Mouse (Mus musculus) liver, embryonic 15.5 days (tissue): ENCODE data around the gene Nprl3. TPM values are rescaled to one million over a fixed set of nuclear protein-coding genes. Genes with fewer than 3 reads are reported as not detected.

ENCODE experiments used
- ATAC-seq: fragments of 200-750 bp; cut with Nextera tagmentation; 2 replicates; pipeline ENCODE4 v1.8.0; 2017; ENCODE audit warnings: moderate number of reproducible peaks, mild to moderate bottlenecking, moderate library complexity; ENCODE audit not compliant: insufficient read depth
- H3K27ac ChIP-seq: fragments of 300-500 bp; sonication (generic); replicated peaks from 2 replicates; pipeline ENCODE4 v1.5.1; 2015; ENCODE audit warnings: mild to moderate bottlenecking, inconsistent platforms
- H3K27me3 ChIP-seq: fragments of 300-500 bp; sonication (generic); 2 replicates; pipeline ENCODE4 v1.6.1; 2015; ENCODE audit warnings: mild to moderate bottlenecking, inconsistent platforms
- H3K36me3 ChIP-seq: fragments of 300-500 bp; sonication (generic); replicated peaks from 2 replicates; pipeline ENCODE4 v1.6.1; 2015; ENCODE audit warnings: moderate library complexity, mild to moderate bottlenecking, inconsistent platforms
- H3K4me1 ChIP-seq: fragments of 300-500 bp; sonication (generic); replicated peaks from 2 replicates; pipeline ENCODE4 v1.6.1; 2015; ENCODE audit warnings: inconsistent platforms
- H3K4me2 ChIP-seq: fragments of 300-500 bp; sonication (generic); 2 replicates; pipeline ENCODE4 v1.6.1; 2015; ENCODE audit warnings: moderate library complexity, mild to moderate bottlenecking, inconsistent platforms
- H3K4me3 ChIP-seq: fragments of 300-500 bp; sonication (generic); replicated peaks from 2 replicates; pipeline ENCODE4 v1.5.1; 2015; ENCODE audit warnings: mild to moderate bottlenecking, inconsistent platforms
- H3K9ac ChIP-seq: fragments of 300-500 bp; sonication (generic); 2 replicates; pipeline ENCODE4 v1.6.1; 2015; ENCODE audit warnings: moderate library complexity, mild to moderate bottlenecking, inconsistent platforms
- H3K9me3 ChIP-seq: fragments of 300-500 bp; sonication (generic); replicated peaks from 2 replicates; pipeline ENCODE4 v1.6.1; 2016; ENCODE audit warnings: inconsistent platforms
- whole genome bisulfite sequencing: fragments of 180-500 bp; shearing (Covaris S2); methylation state at CpG from one replicate; pipeline ENCODE4 v1.1.7; 2015; ENCODE audit warnings: mixed read lengths; ENCODE audit not compliant: insufficient replicate concordance; 5-methylcytosine and 5-hydroxymethylcytosine counted together
- polyA plus RNA-seq: library from polyadenylated mRNA; unstranded; fragments of >200 nt; fragmentation: Nextera tagmentation; extraction: Ambion mirVana; gene quantifications from 2 replicates; pipeline ENCODE4 v1.2.1, GENCODE M21; 2015

Nprl3 gene
- polyA plus RNA-seq, 1 experiment from 2014 or later, result 28.1 TPM

DNA sequence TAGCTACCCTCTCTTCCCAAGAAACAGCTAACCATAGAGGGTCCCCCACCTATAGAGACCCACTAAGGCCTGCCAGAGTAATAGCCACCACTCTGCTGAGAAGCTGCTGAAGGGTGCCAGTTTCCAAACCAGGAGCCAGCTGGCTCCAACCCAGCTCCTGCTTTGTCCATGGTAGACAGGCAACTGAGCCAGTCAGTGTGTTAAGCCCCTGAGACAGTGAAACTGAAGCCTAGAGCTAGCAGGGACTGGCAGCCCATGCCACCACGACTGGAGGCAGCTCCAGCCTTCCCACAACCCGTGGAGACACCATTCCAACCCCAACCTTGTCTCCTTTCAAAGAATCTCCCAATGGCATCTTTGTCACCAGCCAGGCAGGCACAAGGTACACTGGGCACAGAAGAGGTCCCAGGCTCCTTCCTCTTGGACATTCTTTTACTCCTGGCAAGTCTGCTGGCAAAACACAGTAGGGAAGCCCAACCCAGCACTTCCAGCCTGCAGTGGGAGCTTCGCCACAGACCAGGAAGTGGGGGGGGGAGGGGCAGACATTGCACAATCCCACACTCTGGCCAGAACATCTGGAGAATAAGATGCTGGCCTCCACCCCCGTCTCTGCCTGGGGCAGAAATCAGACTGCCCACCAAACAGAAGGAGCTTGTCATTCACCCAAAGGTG lies 42.9 kb downstream of the Nprl3 start:
- Histone ChIP-seq H3K9me3 (no peaks in the 10 kb centered on the region), H3K36me3 (peaks cover 10% of the 10 kb centered on the region), H3K27me3 (peaks cover 64% of the 10 kb centered on the region), H3K4me3 (no peak overlapping the region), H3K9ac (no peak overlapping the region), H3K27ac (peak overlapping the region; percentile 60), H3K4me2 (0 out of 2 replicates have a peak overlapping the region, but pooled peaks have one; percentile 9), H3K4me1 (peaks cover 69% of the 10 kb centered on the region)
- ATAC-seq, result no peak
- 7% methylated on average over 4 of the region's 4 CpGs for WGBS

DNA sequence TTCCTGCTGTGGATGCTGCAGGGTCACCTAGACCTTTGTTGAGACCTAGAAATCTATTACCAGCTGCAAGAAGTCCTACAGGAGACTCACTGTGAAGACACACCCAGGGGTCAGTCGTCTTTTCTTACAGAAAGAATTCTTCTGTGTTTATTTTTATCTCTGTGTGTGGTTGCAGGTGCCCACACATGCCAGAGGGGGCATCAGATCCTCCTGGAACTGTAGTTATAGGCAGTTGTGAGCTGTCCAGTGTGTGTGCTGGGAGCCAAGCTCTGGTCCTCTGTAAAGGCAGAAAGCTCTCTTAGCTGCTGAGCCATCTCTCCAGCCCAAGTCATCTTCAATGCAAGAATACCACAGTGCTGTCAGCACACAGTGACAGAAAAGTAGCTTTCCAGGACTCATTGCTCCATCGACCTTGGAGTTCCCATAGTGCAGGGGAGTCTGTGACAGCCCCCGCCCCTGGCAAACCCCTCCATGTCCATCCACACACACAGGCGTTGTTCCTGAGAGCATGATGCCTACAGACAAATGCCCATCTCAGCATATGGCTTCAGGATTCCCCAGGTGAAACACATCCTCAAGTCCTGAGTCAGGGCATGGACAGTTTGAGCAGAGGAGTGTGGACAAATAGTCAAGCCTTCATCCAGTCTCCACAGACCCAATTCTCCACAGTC lies 44.1 kb downstream of the Nprl3 start:
- H3K4me3 ChIP-seq, result no peak overlapping the region
- WGBS, result 50% methylated on average over 4 of the region's 4 CpGs
- ATAC-seq, result no peak
- no peaks in the 10 kb centered on the region for H3K36me3 ChIP-seq
- H3K27me3 ChIP-seq, result peaks cover 76% of the 10 kb centered on the region
- H3K9me3 ChIP-seq, result no peaks in the 10 kb centered on the region
- no peak overlapping the region for H3K9ac ChIP-seq
- no peak overlapping the region for H3K4me2 ChIP-seq
- peaks cover 65% of the 10 kb centered on the region for H3K4me1 ChIP-seq
- H3K27ac ChIP-seq, result no peak overlapping the region

- peak overlapping the region; percentile 57; the same call in 1 of the 2 replicates for H3K9ac ChIP-seq
- H3K27me3 ChIP-seq, result peaks cover 84% of the 10 kb centered on the region
- H3K36me3 ChIP-seq, result no peaks in the 10 kb centered on the region
- no peak for ATAC-seq
- H3K4me2 ChIP-seq, result peak overlapping the region; percentile 73
- peaks cover 58% of the 10 kb centered on the region for H3K4me1 ChIP-seq
- peak overlapping the region; percentile 61 for H3K4me3 ChIP-seq
- no peak overlapping the region for H3K27ac ChIP-seq
- WGBS, result 10% methylated on average over 21 of the region's 21 CpGs
- no peaks in the 10 kb centered on the region for H3K9me3 ChIP-seq
Measured at GRCm38 (mm10) chr11:32222570-32223194, 44.8 kb downstream of the Nprl3 start.

GRCm38 (mm10) chr11:32221951-32222409 lies 45.5 kb downstream of the Nprl3 start, which contains the start of gene Rhbdf1:
Gene Rhbdf1, minus strand, starts transcription at chr11:32222300.
- peak within 1 kb of the TSS; percentile 53; the same call in 1 of the 2 replicates for H3K27ac ChIP-seq
- no peaks in the 10 kb centered on the region for H3K36me3 ChIP-seq
- peak within 1 kb of the TSS; percentile 61 for H3K4me3 ChIP-seq
- ATAC-seq, result no peak
- peak within 1 kb of the TSS; percentile 73 for H3K4me2 ChIP-seq
- WGBS, result under 1% methylated on average over 60 of the region's 72 CpGs
- H3K9ac ChIP-seq, result peak within 1 kb of the TSS; percentile 57
- peaks cover 85% of the 10 kb centered on the region for H3K27me3 ChIP-seq
- no peaks in the 10 kb centered on the region for H3K9me3 ChIP-seq
- peaks cover 56% of the 10 kb centered on the region for H3K4me1 ChIP-seq

DNA sequence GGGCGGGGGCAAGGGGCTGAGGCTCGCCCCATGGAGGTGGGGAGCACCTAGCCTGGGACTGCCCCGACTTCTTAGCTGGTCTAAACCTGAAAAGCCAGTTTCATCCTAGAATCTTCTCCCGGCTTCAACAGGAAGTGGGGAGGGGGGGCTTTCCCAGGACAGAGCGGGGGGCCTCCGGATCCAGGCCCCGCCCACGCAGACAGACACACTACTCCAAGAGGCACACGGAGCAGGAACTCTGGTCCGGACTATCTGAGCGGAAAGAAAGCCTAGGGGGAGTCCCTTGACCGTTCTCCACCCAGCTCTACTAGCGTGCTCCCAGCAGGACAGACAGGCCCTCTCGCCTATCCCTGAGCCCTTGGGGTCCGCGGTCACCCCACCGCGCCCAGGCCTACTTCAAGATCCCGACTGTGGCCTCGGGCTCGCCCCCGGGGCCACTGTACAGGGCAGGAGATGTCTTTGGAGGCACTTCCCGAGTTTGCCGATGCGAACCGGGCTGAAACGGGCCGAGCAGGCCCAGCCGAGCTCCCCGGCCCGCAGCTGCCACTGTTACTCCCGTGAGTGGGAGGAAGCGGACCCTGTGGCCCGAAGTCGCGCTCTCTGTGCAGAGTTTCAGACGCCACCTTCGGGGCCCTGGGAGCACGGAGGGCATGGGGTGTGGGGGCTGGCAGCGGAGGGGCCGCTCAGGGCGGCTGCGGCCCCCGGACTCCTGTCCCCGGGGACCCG lies 46.1 kb downstream of the Nprl3 start:
- peak overlapping the region; percentile 53; the same call in 1 of the 2 replicates for H3K27ac ChIP-seq
- peaks cover 85% of the 10 kb centered on the region for H3K27me3 ChIP-seq
- H3K4me3 ChIP-seq, result peak overlapping the region; percentile 61
- H3K4me2 ChIP-seq, result peak overlapping the region; percentile 73
- peak; percentile 13; the same call in 1 of the 2 replicates for ATAC-seq
- 2% methylated on average over 46 of the region's 46 CpGs for WGBS
- H3K9ac ChIP-seq, result peak overlapping the region; percentile 57
- H3K9me3 ChIP-seq, result no peaks in the 10 kb centered on the region
- no peaks in the 10 kb centered on the region for H3K36me3 ChIP-seq
- H3K4me1 ChIP-seq, result peaks cover 56% of the 10 kb centered on the region

DNA sequence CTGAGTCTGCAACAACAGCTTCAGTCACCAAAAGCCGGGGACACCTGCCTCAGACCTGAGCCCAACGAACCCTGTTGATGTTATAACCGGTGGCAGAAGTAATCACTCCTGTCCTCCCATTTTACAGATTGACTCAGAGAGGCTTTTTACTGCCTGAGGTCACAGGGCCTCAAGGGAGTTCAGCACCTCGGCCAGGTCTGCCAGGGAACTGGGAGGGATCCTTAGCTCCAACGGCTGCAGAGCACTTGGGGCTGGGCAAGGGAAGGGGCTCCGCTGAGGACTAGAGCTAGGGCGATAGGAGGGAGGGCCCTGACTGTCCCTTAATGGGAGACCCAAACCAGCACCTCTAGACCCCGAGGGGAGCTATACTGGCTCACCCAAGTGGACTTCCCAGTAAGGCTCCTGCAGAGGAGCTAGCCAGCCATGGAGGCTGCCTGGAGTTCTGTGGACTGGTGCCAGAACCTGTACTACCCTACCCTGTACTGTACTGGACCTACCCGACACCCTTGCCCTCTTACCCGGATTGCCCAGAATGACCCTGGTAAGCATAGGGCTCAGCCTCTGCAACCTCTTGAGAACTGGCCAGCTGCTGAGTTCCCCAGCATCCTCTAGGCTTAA lies 46.8 kb downstream of the Nprl3 start:
- peak overlapping the region; percentile 61 for H3K4me3 ChIP-seq
- no peaks in the 10 kb centered on the region for H3K9me3 ChIP-seq
- no peak overlapping the region for H3K9ac ChIP-seq
- H3K27me3 ChIP-seq, result peaks cover 82% of the 10 kb centered on the region
- H3K4me1 ChIP-seq, result peaks cover 51% of the 10 kb centered on the region
- H3K27ac ChIP-seq, result no peak overlapping the region
- WGBS, result 38% methylated on average over 10 of the region's 10 CpGs
- no peaks in the 10 kb centered on the region for H3K36me3 ChIP-seq
- H3K4me2 ChIP-seq, result peak overlapping the region; percentile 73
- no peak for ATAC-seq

- Histone ChIP-seq H3K4me3 (no peak overlapping the region), H3K4me2 (no peak overlapping the region), H3K9ac (no peak overlapping the region), H3K27me3 (peaks cover 68% of the 10 kb centered on the region), H3K4me1 (peaks cover 37% of the 10 kb centered on the region), H3K9me3 (no peaks in the 10 kb centered on the region), H3K27ac (no peak overlapping the region), H3K36me3 (no peaks in the 10 kb centered on the region)
- no peak for ATAC-seq
- WGBS, result 78% methylated on average over 10 of the region's 10 CpGs
Measured at GRCm38 (mm10) chr11:32219287-32219686, 48.2 kb downstream of the Nprl3 start.

- H3K27me3 ChIP-seq, result peaks cover 61% of the 10 kb centered on the region
- no peak overlapping the region for H3K4me2 ChIP-seq
- no peak overlapping the region for H3K27ac ChIP-seq
- no peaks in the 10 kb centered on the region for H3K36me3 ChIP-seq
- WGBS, result 59% methylated on average over 6 of the region's 6 CpGs
- peaks cover 35% of the 10 kb centered on the region for H3K4me1 ChIP-seq
- H3K4me3 ChIP-seq, result no peak overlapping the region
- no peak for ATAC-seq
- H3K9ac ChIP-seq, result peak overlapping the region; percentile 17; the same call in 1 of the 2 replicates
- no peaks in the 10 kb centered on the region for H3K9me3 ChIP-seq
Measured at GRCm38 (mm10) chr11:32218501-32219050, 48.9 kb downstream of the Nprl3 start.

DNA sequence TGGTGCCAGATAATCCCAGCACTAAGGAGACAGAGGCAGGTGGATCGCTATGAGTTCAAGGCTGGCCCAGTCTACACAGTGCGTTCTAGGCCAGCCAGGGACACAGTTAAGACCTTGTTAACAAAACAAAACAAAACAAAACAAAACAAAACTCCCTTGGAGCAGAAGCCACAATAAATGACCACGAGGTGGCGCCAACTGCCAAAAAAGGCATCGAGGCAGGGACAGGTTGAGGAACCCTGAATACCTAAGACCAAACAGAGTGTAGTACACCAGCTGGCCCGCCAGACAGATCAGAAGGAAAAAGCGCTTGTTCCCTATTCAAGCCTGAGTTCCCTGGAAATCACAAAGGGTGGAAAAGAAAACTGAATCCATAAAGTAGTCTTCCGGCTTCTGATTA lies 50.7 kb downstream of the Nprl3 start:
- H3K27ac ChIP-seq, result no peak overlapping the region
- ATAC-seq, result no peak
- 0 out of 2 replicates have a peak overlapping the region, but pooled peaks have one; percentile 6 for H3K9ac ChIP-seq
- peaks cover 44% of the 10 kb centered on the region for H3K27me3 ChIP-seq
- H3K4me2 ChIP-seq, result 0 out of 2 replicates have a peak overlapping the region, but pooled peaks have one; percentile 17
- peaks cover 23% of the 10 kb centered on the region for H3K4me1 ChIP-seq
- H3K36me3 ChIP-seq, result no peaks in the 10 kb centered on the region; the same call in 1 of the 2 replicates
- H3K4me3 ChIP-seq, result no peak overlapping the region
- no peaks in the 10 kb centered on the region for H3K9me3 ChIP-seq
- 17% methylated on average over 8 of the region's 8 CpGs for WGBS
